Mouse (Mus musculus): Measurements from ENCODE around the gene Zfp1.

GRCm38 (mm10) chr8:111614786-111615701 lies 28.2 kb upstream of the Zfp1 start:
- TF ChIP-seq CEBPB (IDR thresholded peaks at IDR 0.05; ENCODE audit: insufficient read depth, poor library complexity, severe bottlenecking): no peak
- no peak for TF ChIP-seq POLR2AphosphoS2 (IDR thresholded peaks at IDR 0.05; ENCODE audit: insufficient read length, low read depth)
- TF ChIP-seq E2F4 (IDR thresholded peaks at IDR 0.05; ENCODE audit: insufficient read depth): no peak
- no peak for TF ChIP-seq POLR2A (IDR thresholded peaks at IDR 0.05; ENCODE audit: insufficient read length, low read depth)
- no peak for TF ChIP-seq MYOD1 (IDR thresholded peaks at IDR 0.05; ENCODE audit: control insufficient read depth in 1 of 3, insufficient read length in 2 of 3, low read depth in 2 of 3)
- TF ChIP-seq USF1 (IDR thresholded peaks at IDR 0.05; ENCODE audit: low read depth): no peak
- no peak for TF ChIP-seq MYOG (IDR thresholded peaks at IDR 0.05; ENCODE audit: control insufficient read depth in 1 of 3, insufficient read depth in 1 of 3, insufficient read length in 2 of 3, low read depth in 2 of 3)
- no peak for TF ChIP-seq TCF12 (IDR thresholded peaks at IDR 0.05; ENCODE audit: insufficient read depth, poor library complexity, severe bottlenecking)
- TF ChIP-seq MAX (IDR thresholded peaks at IDR 0.05; ENCODE audit: low read depth): no peak
